Mouse (Mus musculus): ENCODE results near the gene Mettl4.
A peak's percentile ranks its signal among the peaks of the same experiment; 100 is the strongest.

Mettl4 gene

GRCm38 (mm10) chr17:94749466-94750135 is at the start of gene Mettl4:
Mettl4 (minus strand) TSS chr17:94750019.
- Histone ChIP-seq H3K9me3 (ENCODE audit: low read length) (no peaks in the 10 kb centered on the region), H3K27me3 (ENCODE audit: insufficient read depth, low read length) (no peaks in the 10 kb centered on the region), H3K36me3 (ENCODE audit: insufficient read depth, low read length) (peaks cover 46% of the 10 kb centered on the region), H3K4me3 (replicated peaks; ENCODE audit: low read length) (peak within 1 kb of the TSS; percentile 95), H3K4me1 (replicated peaks; ENCODE audit: low read depth, low read length) (peaks cover 26% of the 10 kb centered on the region)
- TF ChIP-seq CTCF (conservative IDR thresholded peaks at IDR 0.05; ENCODE audit: low read length) (no peak), NANOG (IDR thresholded peaks at IDR 0.05; ENCODE audit: borderline replicate concordance, low read length) (no peak), POU5F1 (IDR thresholded peaks at IDR 0.05; ENCODE audit: borderline replicate concordance, low read length) (no peak)

GRCm38 (mm10) chr17:94778871-94779482 is 29.2 kb upstream of the Mettl4 start:
- H3K27me3 ChIP-seq (ENCODE audit: insufficient read depth, low read length), result no peaks in the 10 kb centered on the region
- H3K4me3 ChIP-seq (replicated peaks; ENCODE audit: low read length), result no peak overlapping the region
- TF ChIP-seq CTCF (conservative IDR thresholded peaks at IDR 0.05; ENCODE audit: low read length) (no peak), NANOG (IDR thresholded peaks at IDR 0.05; ENCODE audit: borderline replicate concordance, low read length) (no peak), POU5F1 (IDR thresholded peaks at IDR 0.05; ENCODE audit: borderline replicate concordance, low read length) (no peak)
- no peaks in the 10 kb centered on the region for H3K9me3 ChIP-seq (ENCODE audit: low read length)
- H3K4me1 ChIP-seq (replicated peaks; ENCODE audit: low read depth, low read length), result no peaks in the 10 kb centered on the region
- H3K36me3 ChIP-seq (ENCODE audit: insufficient read depth, low read length), result peaks cover 25% of the 10 kb centered on the region

- H3K4me3 ChIP-seq (replicated peaks; ENCODE audit: low read length), result no peak overlapping the region
- no peaks in the 10 kb centered on the region for H3K27me3 ChIP-seq (ENCODE audit: insufficient read depth, low read length)
- H3K36me3 ChIP-seq (ENCODE audit: insufficient read depth, low read length), result peaks cover 96% of the 10 kb centered on the region
- H3K9me3 ChIP-seq (ENCODE audit: low read length), result no peaks in the 10 kb centered on the region
- TF ChIP-seq POU5F1 (IDR thresholded peaks at IDR 0.05; ENCODE audit: borderline replicate concordance, low read length) (no peak), CTCF (conservative IDR thresholded peaks at IDR 0.05; ENCODE audit: low read length) (no peak)
- no peaks in the 10 kb centered on the region for H3K4me1 ChIP-seq (replicated peaks; ENCODE audit: low read depth, low read length)
Observed at GRCm38 (mm10) chr17:94768491-94768890, 18.7 kb upstream of the Mettl4 start.

- no peak overlapping the region for H3K4me3 ChIP-seq (replicated peaks; ENCODE audit: low read length)
- peaks cover 97% of the 10 kb centered on the region for H3K36me3 ChIP-seq (ENCODE audit: insufficient read depth, low read length)
- no peaks in the 10 kb centered on the region for H3K27me3 ChIP-seq (ENCODE audit: insufficient read depth, low read length)
- no peak for TF ChIP-seq POU5F1 (IDR thresholded peaks at IDR 0.05; ENCODE audit: borderline replicate concordance, low read length)
- TF ChIP-seq CTCF (conservative IDR thresholded peaks at IDR 0.05; ENCODE audit: low read length), result no peak
- no peak for TF ChIP-seq NANOG (IDR thresholded peaks at IDR 0.05; ENCODE audit: borderline replicate concordance, low read length)
- H3K9me3 ChIP-seq (ENCODE audit: low read length), result no peaks in the 10 kb centered on the region
- no peaks in the 10 kb centered on the region for H3K4me1 ChIP-seq (replicated peaks; ENCODE audit: low read depth, low read length)
Observed at GRCm38 (mm10) chr17:94764711-94765110, 14.9 kb upstream of the Mettl4 start.

- no peak for TF ChIP-seq NANOG (IDR thresholded peaks at IDR 0.05; ENCODE audit: borderline replicate concordance, low read length)
- TF ChIP-seq POU5F1 (IDR thresholded peaks at IDR 0.05; ENCODE audit: borderline replicate concordance, low read length), result no peak
- no peak for TF ChIP-seq CTCF (conservative IDR thresholded peaks at IDR 0.05; ENCODE audit: low read length)
- H3K9me3 ChIP-seq (ENCODE audit: low read length), result no peaks in the 10 kb centered on the region
- no peaks in the 10 kb centered on the region for H3K27me3 ChIP-seq (ENCODE audit: insufficient read depth, low read length)
- H3K36me3 ChIP-seq (ENCODE audit: insufficient read depth, low read length), result peaks cover 96% of the 10 kb centered on the region
- no peak overlapping the region for H3K4me3 ChIP-seq (replicated peaks; ENCODE audit: low read length)
- no peaks in the 10 kb centered on the region for H3K4me1 ChIP-seq (replicated peaks; ENCODE audit: low read depth, low read length)
Observed at GRCm38 (mm10) chr17:94764011-94764410, 14.2 kb upstream of the Mettl4 start.

- Histone ChIP-seq H3K4me3 (replicated peaks; ENCODE audit: low read length) (no peak overlapping the region), H3K27me3 (ENCODE audit: insufficient read depth, low read length) (no peaks in the 10 kb centered on the region), H3K36me3 (ENCODE audit: insufficient read depth, low read length) (peaks cover 92% of the 10 kb centered on the region), H3K9me3 (ENCODE audit: low read length) (no peaks in the 10 kb centered on the region), H3K4me1 (replicated peaks; ENCODE audit: low read depth, low read length) (no peaks in the 10 kb centered on the region)
- TF ChIP-seq CTCF (conservative IDR thresholded peaks at IDR 0.05; ENCODE audit: low read length), result no peak
- TF ChIP-seq POU5F1 (IDR thresholded peaks at IDR 0.05; ENCODE audit: borderline replicate concordance, low read length), result no peak
- TF ChIP-seq NANOG (IDR thresholded peaks at IDR 0.05; ENCODE audit: borderline replicate concordance, low read length), result no peak
Observed at GRCm38 (mm10) chr17:94762405-94762804, 12.6 kb upstream of the Mettl4 start.

GRCm38 (mm10) chr17:94750136-94750729 is 414 bp upstream of the Mettl4 start:
- Histone ChIP-seq H3K4me1 (replicated peaks; ENCODE audit: low read depth, low read length) (peaks cover 26% of the 10 kb centered on the region), H3K9me3 (ENCODE audit: low read length) (no peaks in the 10 kb centered on the region), H3K36me3 (ENCODE audit: insufficient read depth, low read length) (peaks cover 50% of the 10 kb centered on the region), H3K27me3 (ENCODE audit: insufficient read depth, low read length) (no peaks in the 10 kb centered on the region), H3K4me3 (replicated peaks; ENCODE audit: low read length) (peak overlapping the region; percentile 95)
- TF ChIP-seq NANOG (IDR thresholded peaks at IDR 0.05; ENCODE audit: borderline replicate concordance, low read length) (no peak), CTCF (conservative IDR thresholded peaks at IDR 0.05; ENCODE audit: low read length) (no peak), POU5F1 (IDR thresholded peaks at IDR 0.05; ENCODE audit: borderline replicate concordance, low read length) (no peak)

GRCm38 (mm10) chr17:94738173-94738572 is 11.6 kb downstream of the Mettl4 start:
- no peaks in the 10 kb centered on the region for H3K4me1 ChIP-seq (replicated peaks; ENCODE audit: low read depth, low read length)
- no peaks in the 10 kb centered on the region for H3K27me3 ChIP-seq (ENCODE audit: insufficient read depth, low read length)
- no peak for TF ChIP-seq NANOG (IDR thresholded peaks at IDR 0.05; ENCODE audit: borderline replicate concordance, low read length)
- peaks cover 58% of the 10 kb centered on the region for H3K36me3 ChIP-seq (ENCODE audit: insufficient read depth, low read length)
- no peaks in the 10 kb centered on the region for H3K9me3 ChIP-seq (ENCODE audit: low read length)
- H3K4me3 ChIP-seq (replicated peaks; ENCODE audit: low read length), result no peak overlapping the region
